Mouse (Mus musculus) CD8-positive naive resting alpha-beta T cell, adult 2 months (primary cell): ENCODE results near the gene Cbx5.

Source experiments
- DNase-seq, 2 experiments: peaks; one replicate each; pipeline ENCODE4 v3.0.0; 2022; ENCODE audit warnings: low read depth in 2 of 2, low spot score in 2 of 2

Cbx5 gene

GRCm38 (mm10) chr15:103146627-103147421, 92.8 kb downstream of the Cbx5 start:
- DNase-seq: no peak

GRCm38 (mm10) chr15:103145635-103146299, 93.8 kb downstream of the Cbx5 start:
- no peak for DNase-seq

GRCm38 (mm10) chr15:103144176-103144575, 95.4 kb downstream of the Cbx5 start:
- DNase-seq: no peak
